8 mouse cellular contexts compared by ENCODE assay signal in the genomic region with DNA sequence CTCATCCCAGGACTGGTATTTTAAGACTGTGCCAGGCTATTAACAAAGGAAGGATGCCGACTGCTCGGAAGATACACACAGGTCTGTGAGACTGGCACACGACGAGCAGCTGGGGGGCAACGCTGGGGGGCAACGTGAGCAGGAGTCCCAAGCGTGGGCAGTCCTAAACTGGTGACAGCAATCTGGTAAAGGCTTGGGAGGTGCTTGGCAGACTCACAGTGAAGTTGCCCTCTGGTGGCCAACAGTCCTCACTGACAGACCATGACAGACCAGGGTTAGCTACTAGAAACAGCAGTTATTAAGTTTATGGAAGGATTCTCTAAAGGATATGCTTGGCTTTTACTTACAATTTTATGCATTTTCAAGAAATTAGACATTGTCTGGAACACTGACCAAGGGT. TPM values are rescaled to one million over a fixed set of nuclear protein-coding genes. Genes with fewer than 3 reads are reported as not detected.
DNase-seq lines count a peak whose midpoint lies in the region; ATAC-seq and TF ChIP-seq lines count a peak whose summit lies in the region.

No protein-coding gene starts in this region.

- 0 out of 2 replicates have a peak, but pooled peaks have one; percentile 54 for ATAC-seq in heart, embryonic 15.5 days (replicated peaks; ENCODE audit: insufficient number of reproducible peaks, insufficient read depth, low FRiP score, low read depth)
- peak; percentile 84 for ATAC-seq in kidney, postnatal 0 days (replicated peaks; ENCODE audit: low FRiP score, low read depth)
- ATAC-seq in neutrophil, adult 5-6 weeks (ENCODE audit: extremely low read depth, insufficient number of reproducible peaks, low FRiP score, poor library complexity, severe bottlenecking), result peak; percentile 63; the same call in 1 of the 2 replicates

- 39% methylated on average over 7 of the region's 7 CpGs for WGBS in embryonic facial prominence, embryonic 10.5 days
- WGBS in heart, embryonic 15.5 days, result 26% methylated on average over 7 of the region's 7 CpGs
- WGBS in kidney, postnatal 0 days, result 28% methylated on average over 7 of the region's 7 CpGs
- WGBS in lung, adult 2 months, result 20% methylated on average over 7 of the region's 7 CpGs

- no peaks in the 10 kb centered on the region for H3K36me3 ChIP-seq in ES-Bruce4 (ENCODE audit: control insufficient read depth, insufficient read depth, low read length, poor library complexity, severe bottlenecking)
- peaks cover 37% of the 10 kb centered on the region for H3K36me3 ChIP-seq in embryonic facial prominence, embryonic 10.5 days (replicated peaks)
- peaks cover 31% of the 10 kb centered on the region for H3K36me3 ChIP-seq in heart, embryonic 15.5 days
- peaks cover 24% of the 10 kb centered on the region; the same call in 1 of the 2 replicates for H3K36me3 ChIP-seq in kidney, postnatal 0 days (ENCODE audit: insufficient read depth, low read length)

- H3K9me3 ChIP-seq in ES-Bruce4 (replicated peaks; ENCODE audit: control insufficient read depth, insufficient read depth, low read length, poor library complexity, severe bottlenecking), result no peaks in the 10 kb centered on the region
- H3K9me3 ChIP-seq in embryonic facial prominence, embryonic 10.5 days, result no peaks in the 10 kb centered on the region
- no peaks in the 10 kb centered on the region for H3K9me3 ChIP-seq in heart, embryonic 15.5 days (replicated peaks)
- H3K9me3 ChIP-seq in kidney, postnatal 0 days (replicated peaks; ENCODE audit: low read length), result no peaks in the 10 kb centered on the region

- no peak for TF ChIP-seq POLR2A in ES-Bruce4 (IDR thresholded peaks at IDR 0.05; ENCODE audit: insufficient read depth, low read length)
- no peak for TF ChIP-seq POLR2A in lung, adult 2 months (IDR thresholded peaks at IDR 0.05; ENCODE audit: borderline replicate concordance, extremely low read depth, low read depth, low read length)

- H3K4me1 ChIP-seq in ES-Bruce4 (ENCODE audit: control insufficient read depth, insufficient read depth, low read length), result no peaks in the 10 kb centered on the region
- H3K4me1 ChIP-seq in embryonic facial prominence, embryonic 10.5 days, result peaks cover 5% of the 10 kb centered on the region
- no peaks in the 10 kb centered on the region for H3K4me1 ChIP-seq in heart, embryonic 15.5 days (replicated peaks)
- no peaks in the 10 kb centered on the region for H3K4me1 ChIP-seq in kidney, postnatal 0 days (replicated peaks; ENCODE audit: insufficient read depth, low read length)
- no peaks in the 10 kb centered on the region for H3K4me1 ChIP-seq in lung, adult 2 months (ENCODE audit: control insufficient read depth, insufficient read depth, low read length)

- no peak overlapping the region for H3K4me3 ChIP-seq in ES-Bruce4 (ENCODE audit: low read depth, low read length)
- no peak overlapping the region for H3K4me3 ChIP-seq in embryonic facial prominence, embryonic 10.5 days
- no peak overlapping the region for H3K4me3 ChIP-seq in heart, embryonic 15.5 days
- H3K4me3 ChIP-seq in kidney, postnatal 0 days (replicated peaks; ENCODE audit: low read depth, low read length), result no peak overlapping the region
- no peak overlapping the region for H3K4me3 ChIP-seq in lung, adult 2 months (replicated peaks; ENCODE audit: extremely low read depth, low read depth, low read length)

- no peak for TF ChIP-seq EP300 in ES-Bruce4 (IDR thresholded peaks at IDR 0.05; ENCODE audit: insufficient read depth, low read depth, low read length)

- peak; percentile 25 for DNase-seq in adrenal gland, adult 8-10 months
- DNase-seq in embryonic facial prominence, embryonic 10.5 days (ENCODE audit: low spot score), result peak; percentile 55
- peak; percentile 80 for DNase-seq in kidney, postnatal 0 days (ENCODE audit: low spot score)
- peak; percentile 33 for DNase-seq in lung, adult 2 months
- peak; percentile 35 to 44 for DNase-seq in urinary bladder, postnatal 36 days (ENCODE audit: low spot score in 2 of 2)

- peak; percentile 61 for TF ChIP-seq CTCF in ES-Bruce4 (IDR thresholded peaks at IDR 0.05; ENCODE audit: low read depth, low read length)
- peak; percentile 84 for TF ChIP-seq CTCF in kidney, postnatal 0 days (IDR thresholded peaks at IDR 0.05; ENCODE audit: low read depth)
- peak; percentile 84 for TF ChIP-seq CTCF in lung, adult 2 months (IDR thresholded peaks at IDR 0.05; ENCODE audit: insufficient read depth, low read length)

- H3K27me3 ChIP-seq in ES-Bruce4 (ENCODE audit: control insufficient read depth, insufficient read depth, low read length, poor library complexity, severe bottlenecking), result no peaks in the 10 kb centered on the region
- no peaks in the 10 kb centered on the region for H3K27me3 ChIP-seq in embryonic facial prominence, embryonic 10.5 days (replicated peaks; ENCODE audit: low read depth, poor library complexity, severe bottlenecking)
- H3K27me3 ChIP-seq in heart, embryonic 15.5 days, result no peaks in the 10 kb centered on the region
- H3K27me3 ChIP-seq in kidney, postnatal 0 days (ENCODE audit: insufficient read depth, low read length), result no peaks in the 10 kb centered on the region

- no peak overlapping the region for H3K4me2 ChIP-seq in heart, embryonic 15.5 days
- H3K4me2 ChIP-seq in kidney, postnatal 0 days (ENCODE audit: low read length), result no peak overlapping the region

- no peak overlapping the region for H3K9ac ChIP-seq in ES-Bruce4 (ENCODE audit: low read depth, poor library complexity, severe bottlenecking)
- H3K9ac ChIP-seq in heart, embryonic 15.5 days, result no peak overlapping the region
- H3K9ac ChIP-seq in kidney, postnatal 0 days (ENCODE audit: low read depth, low read length), result no peak overlapping the region

- no peak overlapping the region for H3K27ac ChIP-seq in ES-Bruce4 (ENCODE audit: insufficient read depth, low read length)
- H3K27ac ChIP-seq in embryonic facial prominence, embryonic 10.5 days (replicated peaks), result no peak overlapping the region
- H3K27ac ChIP-seq in heart, embryonic 15.5 days, result no peak overlapping the region
- no peak overlapping the region for H3K27ac ChIP-seq in kidney, postnatal 0 days

RNA-seq across cellular contexts. Expression of a gene that starts 31.8 kb away (rescaled TPM):
- polyA plus RNA-seq in ES-Bruce4 (2011; ENCODE audit: insufficient read depth, insufficient read length, low read depth, missing spikeins), result 21.8 and 29.6 TPM in 2 replicates
- 10 to 100 TPM; 47.2 to 58.3 (median 53.6) TPM for total RNA-seq in adrenal gland, adult 8-10 months (2022)
- polyA plus RNA-seq in embryonic facial prominence, embryonic 10.5 days (2016; fragmentation: Nextera tagmentation; extraction: Ambion mirVana), result 18.2 and 20.2 TPM in 2 replicates
- 13.1 and 13.5 TPM in 2 replicates for polyA plus RNA-seq in heart, embryonic 15.5 days (2015; fragmentation: Nextera tagmentation; extraction: Ambion mirVana)
- 13.7 and 13.8 TPM in 2 replicates for polyA plus RNA-seq in kidney, postnatal 0 days (2015; fragmentation: Nextera tagmentation; extraction: Ambion mirVana)
- 16.6 and 19.5 TPM in 2 replicates for polyA plus RNA-seq in lung, adult 2 months (2012; rRNA removed)
- 18.5 and 20.8 TPM in 2 replicates for total RNA-seq in neutrophil, adult 5-6 weeks (2017)

RNA-seq across cellular contexts. Expression of a gene that starts 45.4 kb away (rescaled TPM):
- 2.1 and 2.5 TPM in 2 replicates for polyA plus RNA-seq in ES-Bruce4 (2011; ENCODE audit: insufficient read depth, insufficient read length, low read depth, missing spikeins)
- total RNA-seq in adrenal gland, adult 8-10 months (2022), result 10 to 100 TPM in 1 of 4 experiments, 1 to 10 TPM in 3; 2.8 to 10.0 (median 4.6) TPM
- polyA plus RNA-seq in embryonic facial prominence, embryonic 10.5 days (2016; fragmentation: Nextera tagmentation; extraction: Ambion mirVana), result 0.23 and 0.79 TPM in 2 replicates
- polyA plus RNA-seq in heart, embryonic 15.5 days (2015; fragmentation: Nextera tagmentation; extraction: Ambion mirVana), result 0.31 and 0.32 TPM in 2 replicates
- 0.71 and 0.86 TPM in 2 replicates for polyA plus RNA-seq in kidney, postnatal 0 days (2015; fragmentation: Nextera tagmentation; extraction: Ambion mirVana)
- polyA plus RNA-seq in lung, adult 2 months (2012; rRNA removed), result 1.8 and 9.0 TPM in 2 replicates
- 0.70 and 0.98 TPM in 2 replicates for total RNA-seq in neutrophil, adult 5-6 weeks (2017)

RNA-seq across cellular contexts. Expression of a gene that starts 50.9 kb away (rescaled TPM):
- polyA plus RNA-seq in ES-Bruce4 (2011; ENCODE audit: insufficient read depth, insufficient read length, low read depth, missing spikeins), result 14.2 and 14.6 TPM in 2 replicates
- 10 to 100 TPM; 18.9 to 21.9 (median 20.6) TPM for total RNA-seq in adrenal gland, adult 8-10 months (2022)
- 5.6 and 6.0 TPM in 2 replicates for polyA plus RNA-seq in embryonic facial prominence, embryonic 10.5 days (2016; fragmentation: Nextera tagmentation; extraction: Ambion mirVana)
- polyA plus RNA-seq in heart, embryonic 15.5 days (2015; fragmentation: Nextera tagmentation; extraction: Ambion mirVana), result 12.6 TPM in 2 replicates
- polyA plus RNA-seq in kidney, postnatal 0 days (2015; fragmentation: Nextera tagmentation; extraction: Ambion mirVana), result 7.6 and 7.9 TPM in 2 replicates
- polyA plus RNA-seq in lung, adult 2 months (2012; rRNA removed), result 3.8 TPM in 2 replicates
- 0.12 TPM in 1 of 2 replicates, not detected in the other for total RNA-seq in neutrophil, adult 5-6 weeks (2017)

Comparison
In these comparisons a context has a peak if more than half of its experiments do, and no peak if none do; other contexts are left out.
1. DNase-seq: peak in every context shown above with its lines; median percentile 80 in kidney, postnatal 0 days; 55 in embryonic facial prominence, embryonic 10.5 days; 40 in urinary bladder, postnatal 36 days; 33 in lung, adult 2 months; 25 in adrenal gland, adult 8-10 months.